Mouse (Mus musculus) yolk sac, embryonic 10.5 days (tissue): ENCODE data around the gene Tnnt2.

Experiments used
- DNase-seq: peaks from one replicate; pipeline ENCODE4 v3.0.0-alpha.2; 2017; ENCODE audit warnings: low spot score

Tnnt2 gene

DNA sequence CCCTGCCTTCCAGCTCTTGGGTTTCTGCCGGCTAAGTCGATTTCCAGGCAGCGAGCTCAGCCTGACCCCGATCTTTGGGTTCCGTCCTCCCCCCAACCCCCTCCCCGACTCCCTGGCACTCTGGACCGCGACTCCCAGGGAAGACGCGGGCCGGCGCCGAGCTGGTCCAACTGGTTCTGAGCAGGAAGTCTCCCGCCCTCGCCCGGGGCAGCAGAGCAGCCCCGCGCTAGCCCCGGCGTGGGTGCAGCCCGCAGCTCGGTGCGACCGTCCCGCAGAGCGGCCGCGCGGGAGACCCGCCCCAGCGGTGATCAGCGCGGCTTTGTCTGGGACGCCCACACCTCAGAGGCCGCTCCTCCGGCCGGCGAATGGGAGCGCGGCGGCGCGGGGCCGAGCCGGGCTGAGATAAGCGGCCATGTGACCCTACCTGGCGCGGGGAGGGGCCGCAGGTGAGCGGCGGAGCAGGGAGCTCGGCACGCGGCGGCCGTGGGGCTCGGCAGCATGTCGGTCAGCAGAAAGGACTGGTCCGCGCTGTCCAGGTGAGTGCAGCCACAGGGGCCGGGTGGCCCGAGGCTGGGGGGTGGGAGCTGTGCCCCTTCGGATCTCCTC lies 17.6 kb upstream of the Tnnt2 start, which contains the start of gene Lad1:
Lad1 (plus strand) TSS at position 118 of the 606 bp plus-strand sequence.
- DNase-seq: peak; percentile 81

DNA sequence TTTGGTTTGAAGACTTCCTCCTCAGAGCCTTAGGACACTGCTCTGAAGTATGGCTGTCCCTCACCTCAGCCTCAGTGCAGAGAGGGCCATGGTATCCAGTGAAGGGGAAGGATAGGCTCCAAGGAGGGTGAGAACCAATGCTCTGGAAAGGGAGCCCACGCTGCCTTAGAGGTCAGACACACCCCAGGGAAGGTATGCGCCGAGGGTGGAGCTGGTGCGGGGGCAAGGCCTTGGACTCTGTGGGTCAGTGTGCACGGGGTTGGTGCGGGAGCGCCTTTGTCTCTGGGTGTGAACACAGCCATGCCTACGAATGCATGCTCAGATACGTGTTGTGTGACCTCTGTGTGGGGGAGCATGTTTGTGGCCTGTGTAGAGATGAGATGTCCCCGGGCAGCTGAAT lies 16.1 kb upstream of the Tnnt2 start:
- DNase-seq: peak; percentile 62

DNA sequence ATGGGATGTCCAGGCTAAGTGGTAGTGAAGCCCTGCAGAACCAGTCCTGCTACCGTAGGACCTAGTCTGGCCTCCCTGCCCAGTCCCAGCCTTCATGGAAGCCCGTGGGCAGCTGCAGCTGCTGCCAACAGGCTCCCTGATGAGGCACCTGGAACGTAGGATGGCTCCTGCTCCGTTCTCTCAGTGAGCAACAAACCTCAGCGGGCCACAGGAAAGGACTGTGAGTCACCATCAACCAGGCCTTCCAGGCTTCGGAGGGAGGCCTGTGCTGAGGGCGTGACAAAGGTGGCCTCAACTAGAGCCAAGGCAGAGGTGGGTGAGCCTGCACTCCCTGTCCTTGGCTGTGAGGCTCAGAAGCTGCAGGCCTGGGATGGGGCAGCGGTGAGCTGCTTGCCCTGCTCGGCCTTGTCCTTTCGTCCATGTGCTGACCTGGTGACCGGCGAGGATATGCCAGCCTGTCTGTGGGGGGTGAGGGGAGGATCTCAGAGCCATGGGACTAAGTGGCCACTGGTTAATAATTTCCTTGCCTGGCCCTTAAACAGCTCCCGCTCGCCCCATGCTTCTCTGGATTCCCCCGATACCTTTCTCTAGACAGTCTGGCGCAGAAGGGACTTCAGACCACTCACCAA lies 15.3 kb upstream of the Tnnt2 start:
- peak; percentile 75 for DNase-seq

DNA sequence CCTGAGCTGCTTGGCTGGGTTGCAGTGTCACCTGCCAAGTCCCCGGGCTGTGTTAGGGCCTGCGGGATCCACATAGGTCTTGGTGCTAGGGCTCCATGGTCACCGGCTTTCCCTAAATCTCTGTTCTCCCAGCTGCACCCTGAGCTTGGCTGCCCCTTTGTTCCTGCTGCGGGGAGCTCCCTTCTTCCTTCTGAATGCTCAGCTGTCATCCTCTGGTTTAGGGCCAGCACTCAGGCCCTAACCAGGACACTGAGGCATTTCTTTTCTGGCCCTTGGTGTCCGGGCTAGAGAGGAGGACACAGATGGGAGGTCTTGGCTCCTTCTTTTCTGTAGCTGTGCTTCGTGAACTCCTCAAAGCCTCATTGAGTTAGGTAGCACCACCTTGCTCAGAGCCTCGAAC lies 14.4 kb upstream of the Tnnt2 start:
- no peak for DNase-seq

DNA sequence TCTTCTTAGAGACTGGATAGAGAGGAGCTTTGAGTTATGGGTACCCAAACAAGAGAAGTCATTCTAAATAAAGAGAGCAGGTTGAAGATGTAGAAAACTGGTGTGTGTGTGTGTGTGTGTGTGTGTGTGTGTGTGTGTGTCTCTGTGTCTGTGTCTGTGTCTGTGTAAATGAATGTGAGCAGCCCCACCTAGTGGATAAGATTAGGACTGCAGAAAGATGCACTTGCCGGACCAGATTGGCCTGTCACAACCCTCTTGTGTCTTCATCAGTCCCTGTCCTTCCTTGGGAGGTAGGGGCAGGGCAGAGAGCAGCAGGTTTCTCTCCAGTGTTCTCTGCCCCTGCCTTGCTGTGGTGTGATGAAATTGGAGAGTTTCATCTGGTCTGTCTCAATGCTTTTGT lies 7.2 kb upstream of the Tnnt2 start:
- peak; percentile 48 for DNase-seq

DNA sequence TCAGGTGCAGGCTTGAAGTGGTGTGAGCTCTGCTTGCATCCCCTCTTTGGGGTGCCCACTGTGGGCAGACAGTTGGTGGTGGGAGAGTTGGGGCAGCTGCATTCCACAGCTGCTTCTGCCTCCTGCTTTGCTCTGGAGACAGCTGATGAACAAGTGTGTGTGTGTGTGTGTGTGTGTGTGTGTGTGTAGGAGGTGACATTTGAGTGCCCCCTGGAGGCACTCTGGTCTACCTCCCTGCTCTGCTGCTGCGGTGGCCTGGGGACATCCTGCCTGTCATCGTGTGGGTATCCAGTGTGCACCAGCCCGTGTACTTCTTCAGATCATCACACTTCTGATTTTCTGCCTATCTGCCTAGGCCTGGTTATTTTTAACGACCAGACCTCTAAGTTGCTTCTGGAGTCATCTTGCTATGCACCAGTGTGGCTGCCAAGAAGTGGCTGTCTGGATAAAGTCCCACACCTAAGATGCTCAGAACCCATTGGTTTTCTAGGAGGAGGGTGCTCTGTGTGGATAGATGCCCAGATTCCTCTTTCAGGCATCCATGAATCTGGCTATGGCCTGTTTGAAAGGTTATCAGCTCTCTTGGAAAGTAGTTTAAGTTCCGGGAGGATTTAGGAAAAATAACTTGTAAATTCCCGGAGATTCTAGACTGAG lies 1.8 kb upstream of the Tnnt2 start:
- DNase-seq: no peak

DNA sequence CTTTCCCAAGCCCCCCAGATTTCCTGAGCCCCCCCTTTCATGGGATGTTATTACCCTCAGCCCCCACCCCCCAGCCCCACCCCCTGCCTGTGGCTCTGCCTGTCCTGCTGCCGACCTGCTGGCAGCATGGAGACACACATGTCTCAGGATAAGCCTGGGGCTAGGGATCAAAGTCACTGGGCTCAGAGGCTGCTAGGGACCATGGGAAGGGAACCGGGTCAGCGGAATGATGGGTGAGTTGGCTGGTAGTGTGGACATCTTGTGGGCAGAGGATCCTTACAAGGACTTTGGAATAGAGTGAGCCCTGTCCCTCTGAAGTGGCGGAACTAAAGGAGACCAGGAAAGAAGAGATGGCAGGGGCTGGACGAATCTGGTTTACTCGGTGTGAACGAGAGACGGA lies 1.2 kb upstream of the Tnnt2 start:
- DNase-seq: no peak

DNA sequence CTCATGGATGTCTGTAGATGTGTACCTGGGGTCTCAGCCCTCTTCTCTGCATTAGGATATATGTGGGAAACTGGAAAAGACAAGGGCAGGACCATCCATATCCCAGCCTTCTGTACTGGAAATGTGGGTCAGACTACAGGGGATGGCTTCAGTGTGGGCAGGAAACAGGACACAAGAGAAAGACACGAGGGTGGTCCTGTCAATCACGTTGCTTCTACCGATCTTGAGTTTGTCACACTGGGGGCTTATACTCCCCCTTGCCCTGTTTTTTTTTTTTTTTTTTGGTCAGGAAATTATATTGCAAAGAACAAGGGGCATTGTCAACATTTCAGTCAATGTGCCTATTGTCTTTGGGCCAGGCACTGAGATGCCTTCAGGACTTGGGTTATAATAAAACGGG lies 2.5 kb downstream of the Tnnt2 start:
- DNase-seq: no peak

DNA sequence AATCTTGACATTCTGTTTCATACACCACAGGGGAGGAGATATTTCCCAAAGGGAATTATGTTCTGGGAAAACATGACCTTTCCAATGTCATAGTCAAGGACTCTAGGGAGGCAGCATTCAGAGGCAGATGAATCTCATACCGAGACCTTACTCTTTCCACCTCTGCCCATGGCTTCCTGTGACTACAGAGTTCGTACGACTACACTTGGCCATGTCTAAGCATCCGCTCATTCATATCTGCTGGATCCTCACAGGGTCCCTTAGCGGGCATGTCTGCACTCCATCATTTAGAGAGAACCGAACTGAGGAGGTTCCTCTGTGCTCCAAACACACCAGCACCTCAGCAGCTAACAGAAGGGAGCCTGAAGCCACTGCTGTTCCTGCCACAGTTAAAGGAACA lies 2.9 kb downstream of the Tnnt2 start:
- DNase-seq: no peak

DNA sequence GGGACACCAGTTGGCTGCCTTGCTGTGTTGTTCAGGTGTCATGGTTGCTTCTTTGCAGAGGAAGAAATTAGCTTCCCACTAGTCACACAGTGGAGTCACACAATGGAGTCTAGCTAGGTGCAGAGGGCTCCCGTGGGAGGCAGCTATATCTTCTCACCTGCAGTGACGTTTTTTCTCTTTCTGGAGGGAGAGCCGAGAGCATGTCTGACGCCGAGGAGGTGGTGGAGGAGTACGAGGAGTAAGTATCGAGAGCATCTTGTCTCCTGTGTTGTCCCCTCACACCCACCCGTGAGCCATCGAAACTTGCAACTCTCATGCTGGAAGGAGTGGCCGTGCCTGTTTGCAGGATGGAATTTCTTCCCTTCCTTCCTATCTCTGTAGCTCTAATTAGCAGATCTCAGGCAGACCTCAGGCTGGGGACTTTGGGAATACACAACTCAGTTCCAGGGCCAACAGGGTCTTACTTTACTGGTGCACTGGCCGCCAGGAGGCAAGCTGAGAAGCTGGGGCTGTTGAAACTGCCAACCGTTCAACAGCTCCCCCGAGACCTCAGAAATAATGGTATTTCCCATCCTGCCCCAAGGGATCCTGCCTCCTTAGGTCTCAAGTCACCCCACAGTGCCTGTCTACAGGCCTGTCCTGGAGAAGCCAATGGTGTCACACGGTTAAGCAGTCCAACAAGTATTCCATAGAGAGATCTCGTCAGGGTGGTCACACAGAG lies 4.7 kb downstream of the Tnnt2 start:
- no peak for DNase-seq

DNA sequence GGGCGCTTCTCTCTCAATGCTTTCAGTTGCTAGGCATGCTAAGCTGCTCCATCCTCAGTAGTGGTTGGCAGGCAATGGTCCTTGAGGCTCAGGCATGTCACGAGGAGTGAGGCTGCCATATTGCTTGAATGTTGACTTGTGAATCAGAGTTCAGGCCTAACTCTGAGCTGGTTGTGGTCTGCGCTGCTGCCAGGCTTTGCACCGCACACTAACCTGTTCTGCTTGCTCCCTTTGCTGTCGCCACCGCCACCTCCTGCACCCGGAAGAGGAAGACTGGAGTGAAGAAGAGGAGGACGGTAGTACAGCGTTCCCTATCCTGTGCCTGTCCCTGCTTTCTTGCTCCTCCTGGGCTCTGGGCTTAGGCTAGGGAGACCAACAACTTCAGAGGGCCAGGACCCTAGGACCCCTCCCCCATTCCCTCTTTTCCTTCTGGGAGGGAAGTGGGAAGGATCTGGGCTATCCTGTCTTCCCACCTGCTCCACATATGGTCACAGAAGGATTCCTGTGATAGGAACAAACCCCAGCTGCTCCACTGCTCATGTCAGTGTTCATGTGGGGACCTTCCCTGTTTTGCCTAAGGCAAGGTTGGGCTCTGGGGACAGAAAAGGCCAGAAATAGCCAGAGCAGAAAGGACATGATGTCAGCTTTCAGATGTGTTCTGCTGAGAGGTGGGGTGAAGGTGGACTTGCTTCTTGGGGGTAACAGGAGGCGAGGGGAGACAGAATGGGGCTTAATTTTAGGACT lies 7.5 kb downstream of the Tnnt2 start:
- no peak for DNase-seq

DNA sequence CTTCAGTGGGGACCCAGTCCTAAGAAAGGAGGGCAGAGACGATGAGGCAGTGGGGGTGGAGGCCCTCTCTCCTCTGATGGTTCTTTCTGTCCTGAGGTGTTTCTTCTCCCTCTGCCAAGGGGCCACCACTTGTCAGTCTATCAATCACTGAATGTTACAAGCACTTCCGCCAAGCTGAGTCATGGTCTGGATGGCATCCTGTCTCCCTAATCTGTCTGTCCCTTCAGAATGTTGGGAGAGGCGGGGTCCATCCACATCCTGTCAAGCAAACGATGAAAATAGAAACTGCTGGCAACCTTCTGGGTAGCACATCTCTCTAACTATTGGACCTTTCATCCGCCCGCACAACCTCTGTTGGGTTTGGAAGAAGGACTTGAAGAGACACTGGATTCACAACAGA lies 8.3 kb downstream of the Tnnt2 start:
- DNase-seq: no peak

DNA sequence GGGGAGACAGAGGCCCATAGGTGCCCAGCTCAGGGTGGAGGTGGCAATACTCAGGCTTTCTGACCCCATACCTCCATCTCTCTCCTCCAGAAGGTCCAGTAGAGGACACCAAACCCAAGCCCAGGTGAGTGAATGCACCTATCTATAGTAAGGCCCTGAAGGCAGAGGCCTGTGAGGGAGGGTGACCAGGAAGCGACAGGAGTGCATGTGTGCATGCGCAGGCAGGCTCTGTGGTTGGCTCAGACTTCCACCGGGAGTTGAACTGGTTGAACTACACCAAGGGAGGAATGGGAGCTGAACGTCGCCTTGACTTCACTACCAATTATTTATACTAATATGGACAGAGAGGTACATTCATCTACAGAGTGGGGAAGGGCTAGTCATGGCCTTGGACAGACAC lies 10.5 kb downstream of the Tnnt2 start:
- DNase-seq: no peak

DNA sequence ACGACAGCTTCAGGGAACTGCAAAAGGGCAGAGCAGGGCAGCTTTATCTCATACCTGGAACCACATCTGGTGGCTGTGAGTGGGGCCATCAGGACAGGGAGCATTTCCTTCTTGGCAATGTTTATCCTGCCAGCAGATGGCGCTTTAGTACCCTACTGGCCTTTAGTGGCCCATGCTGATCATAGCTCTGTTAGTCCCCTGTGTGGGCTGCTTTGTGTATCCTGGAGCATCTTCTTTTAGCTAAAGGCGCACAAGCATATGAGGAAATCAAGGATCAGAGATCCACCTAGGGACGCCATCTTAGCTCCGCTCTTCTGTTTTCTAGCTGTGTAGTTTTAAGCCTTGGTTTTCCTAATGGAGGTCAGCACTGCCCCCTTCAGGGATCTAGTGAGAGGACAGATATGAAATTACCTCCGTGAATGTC lies 11.0 kb downstream of the Tnnt2 start:
- peak; percentile 42 for DNase-seq

DNA sequence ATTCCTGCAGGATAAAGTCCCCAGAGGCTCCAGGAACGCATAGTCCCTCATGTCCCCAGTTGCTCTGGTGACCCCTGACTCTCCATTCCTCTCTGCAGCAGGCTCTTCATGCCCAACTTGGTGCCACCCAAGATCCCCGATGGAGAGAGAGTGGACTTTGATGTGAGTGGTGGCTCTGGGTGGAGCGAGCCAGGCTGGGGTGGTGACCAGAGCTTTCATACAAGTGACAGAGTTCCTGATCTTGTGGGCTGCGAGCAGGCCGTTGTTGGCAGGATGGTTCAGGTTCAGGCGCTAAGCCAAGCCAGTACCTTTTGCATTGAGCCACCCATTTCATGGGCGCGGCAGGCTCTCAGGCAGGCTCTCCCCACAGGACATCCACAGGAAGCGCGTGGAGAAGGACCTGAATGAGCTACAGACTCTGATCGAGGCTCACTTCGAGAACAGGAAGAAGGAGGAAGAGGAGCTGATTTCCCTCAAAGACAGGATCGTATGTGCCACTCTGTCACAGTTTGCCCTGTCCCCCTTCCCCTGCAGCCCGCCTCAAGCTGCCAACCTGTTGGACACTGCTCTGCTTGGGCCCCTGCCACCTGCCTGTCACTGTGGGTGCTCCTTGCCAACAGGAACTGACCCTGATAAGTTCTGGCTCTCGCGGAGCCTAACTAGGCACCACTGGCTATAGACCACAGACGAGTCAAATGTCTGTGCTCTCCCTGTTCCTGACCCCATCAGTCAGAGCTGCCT lies 11.6 kb downstream of the Tnnt2 start:
- DNase-seq: no peak

DNA sequence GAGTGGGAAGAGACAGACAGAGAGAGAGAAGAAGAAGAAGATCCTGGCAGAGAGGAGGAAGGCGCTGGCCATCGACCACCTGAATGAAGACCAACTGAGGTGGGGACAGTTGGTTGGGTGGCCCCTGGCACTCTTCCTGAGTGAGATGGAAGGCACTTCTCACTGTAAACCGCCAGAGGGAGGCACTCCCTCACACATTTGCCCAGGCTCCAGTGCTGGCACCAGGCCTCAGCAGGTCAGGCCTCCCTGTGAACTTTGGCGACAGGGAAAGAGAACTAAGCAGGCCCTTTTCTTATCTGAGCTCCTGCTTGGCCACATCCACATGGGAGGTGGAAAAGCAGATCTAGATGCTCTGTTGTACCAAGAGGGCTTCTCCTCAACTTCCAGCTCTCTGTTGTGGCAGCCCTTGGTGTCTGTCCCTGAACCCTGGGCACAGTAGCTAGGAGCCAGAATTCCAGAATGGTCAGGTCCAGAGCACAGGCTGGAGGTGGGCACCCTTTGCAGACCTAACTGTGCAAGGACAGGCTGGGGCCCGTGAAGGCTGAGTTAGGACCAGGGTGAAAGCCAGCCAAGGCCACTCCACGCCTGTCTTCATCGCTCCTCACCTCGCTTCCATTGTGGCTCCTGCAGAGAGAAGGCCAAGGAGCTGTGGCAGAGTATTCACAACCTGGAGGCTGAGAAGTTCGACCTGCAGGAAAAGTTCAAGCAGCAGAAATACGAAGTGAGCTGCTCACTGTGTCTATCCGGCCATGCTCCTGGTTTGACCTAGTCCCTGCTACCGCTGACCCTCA lies 14.8 kb downstream of the Tnnt2 start:
- no peak for DNase-seq

DNA sequence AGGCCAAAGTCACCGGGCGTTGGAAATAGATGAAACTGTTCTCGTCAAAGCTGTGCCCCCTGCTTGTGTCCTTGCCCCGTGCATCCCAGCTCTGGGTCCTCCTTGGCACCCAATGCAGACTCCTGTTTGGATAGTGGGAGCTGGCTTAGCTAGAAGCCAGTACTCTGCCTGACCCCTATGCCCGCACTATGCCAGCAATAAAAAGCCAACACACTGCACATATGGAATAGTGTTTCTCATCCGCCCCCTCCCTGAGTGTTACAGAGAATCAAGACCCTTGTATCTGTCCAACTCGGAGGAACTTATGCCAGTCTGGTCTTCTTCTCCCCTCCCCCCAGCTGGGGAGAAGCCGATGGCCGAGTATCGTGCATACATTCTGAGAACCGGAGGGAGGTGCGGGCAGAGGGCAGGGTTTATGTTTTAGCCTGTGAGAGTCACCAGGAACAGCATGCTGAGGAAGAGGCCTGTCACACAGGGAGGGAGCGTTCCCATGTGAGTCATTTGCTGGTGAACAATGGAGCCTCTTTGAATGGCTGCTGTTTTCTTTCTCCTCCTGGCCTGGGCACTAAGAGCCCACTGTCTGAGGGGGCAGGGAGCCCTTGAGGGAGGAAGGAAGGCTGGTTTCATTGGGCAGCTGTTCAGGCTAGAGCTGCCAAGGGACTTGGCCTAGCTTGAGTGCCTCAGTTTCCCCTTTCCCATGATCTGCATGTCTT lies 16.0 kb downstream of the Tnnt2 start:
- peak; percentile 12 for DNase-seq

DNA sequence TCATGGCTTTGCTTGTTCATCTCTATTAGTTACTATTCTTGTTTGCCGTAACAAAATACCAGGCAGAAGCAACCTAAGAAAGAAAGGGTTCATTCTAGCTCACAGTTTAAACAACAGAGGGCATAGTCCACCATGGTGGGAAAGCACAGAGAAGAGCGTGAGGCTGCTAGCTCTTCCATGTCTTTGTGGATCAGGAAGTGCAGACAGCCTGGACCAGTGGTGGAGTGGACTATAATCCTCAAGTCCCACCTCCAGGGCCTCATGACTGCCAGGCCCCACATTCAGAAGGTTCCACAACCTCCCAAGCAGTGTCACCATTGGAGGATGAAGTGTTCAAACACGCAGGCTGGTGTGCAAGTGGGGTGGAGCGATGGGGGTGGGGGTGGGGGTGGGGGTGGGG lies 17.0 kb downstream of the Tnnt2 start:
- DNase-seq: peak; percentile 43

DNA sequence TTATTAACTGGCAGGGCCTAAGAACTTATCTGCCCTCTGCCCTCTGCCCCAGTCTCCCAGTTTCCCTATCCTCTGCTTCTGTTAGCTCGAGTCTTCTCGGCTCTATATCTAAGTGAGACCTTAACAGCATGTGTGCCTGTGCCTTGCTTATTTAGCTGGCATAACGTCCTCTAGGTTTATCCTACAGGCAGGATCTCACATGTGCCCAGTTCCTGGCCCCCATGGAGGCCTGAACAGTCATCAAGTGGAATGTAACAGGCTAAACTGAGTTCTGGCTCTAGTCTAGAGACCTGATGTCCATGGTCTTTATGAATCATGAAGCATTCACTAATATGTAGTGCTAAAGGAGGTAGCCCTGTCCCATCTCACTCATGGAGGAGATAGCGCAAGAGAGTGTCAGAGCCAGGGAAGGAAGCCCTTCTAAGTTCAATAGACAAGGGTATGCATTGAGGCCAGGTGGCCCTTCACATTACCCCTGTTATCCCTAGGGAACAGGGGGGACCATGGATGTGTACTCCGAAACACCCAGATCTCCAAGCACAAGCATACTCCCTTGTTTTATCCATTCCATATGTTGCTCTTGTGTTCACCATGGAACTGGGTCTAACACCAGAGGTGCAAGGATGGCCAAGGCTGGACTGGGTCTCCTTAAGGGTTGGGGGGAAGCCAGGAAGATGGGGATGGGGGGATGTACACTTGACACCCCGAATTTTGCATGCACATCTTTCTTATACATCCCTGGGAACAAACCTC lies 18.6 kb downstream of the Tnnt2 start:
- DNase-seq: no peak
